Mouse (Mus musculus) cerebellum, adult 2 months (tissue): Measurements from ENCODE around the gene Coro2a. TPM values are rescaled to one million over a fixed set of nuclear protein-coding genes. Genes with fewer than 3 reads are reported as not detected.
A peak's percentile ranks its signal among the peaks of the same experiment; 100 is the strongest.
"Not testable (repeated sequence)": the region's sequence is repeated elsewhere in the genome, so short reads cannot be mapped to it uniquely, and the experiment has no call there.

ENCODE experiments used
- DNase-seq, 2 experiments: peaks; one replicate each; pipeline ENCODE4 v3.0.0; 2021
- H3K27ac ChIP-seq: fragments of 200-500 bp; 2 replicates; pipeline ENCODE4 v1.5.1; 2012; ENCODE audit warnings: low read length, control low read depth, inconsistent platforms; ENCODE audit not compliant: insufficient read depth
- H3K27me3 ChIP-seq: fragments of 200-500 bp; 2 replicates; pipeline ENCODE4 v1.6.1; 2012; ENCODE audit warnings: inconsistent platforms, mild to moderate bottlenecking, low read length, moderate library complexity; ENCODE audit not compliant: control insufficient read depth, insufficient read depth
- H3K4me1 ChIP-seq: fragments of 200-500 bp; 2 replicates; pipeline ENCODE4 v1.6.1; 2011; ENCODE audit warnings: low read length; ENCODE audit not compliant: control insufficient read depth, insufficient read depth
- H3K4me3 ChIP-seq: fragments of 200-500 bp; replicated peaks from 2 replicates; pipeline ENCODE3; 2011; ENCODE audit warnings: mild to moderate bottlenecking, low read depth, low read length, control low read depth; ENCODE audit not compliant: insufficient read depth
- CTCF ChIP-seq: fragments of 200-500 bp; IDR thresholded peaks from 2 replicates; pipeline ENCODE4 v1.5.1; 2011; ENCODE audit warnings: low read depth, mild to moderate bottlenecking, control low read depth, low read length, moderate library complexity, borderline replicate concordance; ENCODE audit not compliant: insufficient read depth
- POLR2A ChIP-seq: fragments of 200-500 bp; IDR thresholded peaks from 2 replicates; pipeline ENCODE4 v1.6.1; 2011; ENCODE audit warnings: low read length, control low read depth, borderline replicate concordance; ENCODE audit not compliant: insufficient read depth
- WGBS: fragments of 180-500 bp; shearing (Covaris S2); methylation state at CpG from one replicate; pipeline ENCODE4 v1.1.7; 2018; 5-methylcytosine and 5-hydroxymethylcytosine counted together
- polyA plus RNA-seq: library from polyadenylated mRNA; depleted of rRNA; stranded (reverse); fragments of >200 nt; gene quantifications from 2 replicates; pipeline ENCODE4 v1.2.3, GENCODE M21; 2012

Coro2a gene
- polyA plus RNA-seq, 1 experiment, result 26.6 TPM

DNA sequence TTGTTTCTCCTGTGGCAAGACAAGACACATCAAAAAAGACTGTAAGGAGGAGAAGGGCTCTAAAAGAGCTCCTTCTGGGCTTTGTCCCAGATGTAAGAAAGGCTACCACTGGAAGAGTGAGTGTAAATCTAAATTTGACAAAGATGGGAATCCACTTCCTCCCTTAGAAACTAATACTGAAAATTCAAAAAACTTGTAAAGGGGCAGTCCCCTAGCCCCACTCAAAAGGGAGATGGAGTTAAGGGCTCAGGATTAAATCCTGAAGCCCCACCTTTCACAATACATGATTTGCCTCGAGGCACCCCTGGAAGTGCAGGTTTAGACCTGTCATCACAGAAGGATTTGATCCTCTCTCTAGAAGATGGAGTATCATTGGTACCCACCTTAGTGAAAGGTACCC, 23.8 kb downstream of the Coro2a start:
- Histone ChIP-seq H3K27me3 (no peaks in the 10 kb centered on the region), H3K4me3 (no peak overlapping the region), H3K4me1 (peaks cover 15% of the 10 kb centered on the region), H3K27ac (no peak overlapping the region)
- no peak for TF ChIP-seq POLR2A
- TF ChIP-seq CTCF, result no peak
- WGBS, result 56% methylated on average over 1 of the region's 1 CpGs
- no peak for DNase-seq

DNA sequence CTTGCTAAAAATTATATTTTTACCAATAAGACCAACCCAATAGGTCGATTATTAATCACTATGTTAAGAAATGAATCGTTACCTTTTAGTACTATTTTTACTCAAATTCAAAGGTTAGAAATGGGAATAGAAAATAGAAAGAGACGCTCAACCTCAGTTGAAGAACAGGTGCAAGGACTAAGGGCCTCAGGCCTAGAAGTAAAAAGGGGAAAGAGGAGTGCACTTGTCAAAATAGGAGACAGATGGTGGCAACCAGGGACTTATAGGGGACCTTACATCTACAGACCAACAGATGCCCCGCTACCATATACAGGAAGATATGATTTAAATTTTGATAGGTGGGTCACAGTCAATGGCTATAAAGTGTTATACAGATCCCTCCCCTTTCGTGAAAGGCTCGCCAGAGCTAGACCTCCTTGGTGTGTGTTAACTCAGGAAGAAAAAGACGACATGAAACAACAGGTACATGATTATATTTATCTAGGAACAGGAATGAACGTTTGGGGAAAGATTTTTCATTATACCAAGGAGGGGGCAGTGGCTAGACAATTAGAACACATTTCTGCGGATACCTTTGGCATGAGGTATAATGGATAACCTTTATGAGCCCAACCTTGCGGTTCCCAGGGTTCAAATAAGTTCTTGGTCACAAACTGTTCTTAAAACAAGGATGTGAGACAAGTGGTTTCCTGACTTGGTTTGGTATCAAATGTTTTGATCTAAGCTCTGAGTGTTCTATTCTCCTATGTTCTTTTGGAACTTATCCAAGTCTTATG, 26.3 kb downstream of the Coro2a start:
- H3K27me3 ChIP-seq, DNase-seq, H3K4me3 ChIP-seq, H3K27ac ChIP-seq: not testable (repeated sequence)
- 87% methylated on average over 6 of the region's 10 CpGs for WGBS
- H3K4me1 ChIP-seq, result peaks cover 15% of the 10 kb centered on the region

DNA sequence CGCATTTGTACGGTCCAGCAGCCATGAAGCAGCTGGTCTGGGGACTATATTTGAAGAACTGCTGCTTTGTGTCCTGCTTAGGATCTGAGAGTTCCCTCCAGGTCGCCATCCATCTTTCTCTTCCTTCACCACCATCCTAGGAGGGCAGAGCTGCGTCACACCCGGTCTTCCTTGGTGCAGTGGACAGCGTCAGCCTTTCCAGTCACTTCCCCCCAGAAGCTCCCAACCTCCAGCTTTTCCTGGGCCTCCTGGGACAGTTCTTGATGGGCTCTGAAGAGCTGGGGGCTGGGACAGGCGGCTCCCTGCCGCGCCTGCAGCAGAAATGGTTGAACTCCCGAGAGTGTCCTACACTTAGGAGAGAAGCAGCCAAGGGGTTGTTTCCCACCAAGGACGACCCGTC, 27.2 kb downstream of the Coro2a start:
- Histone ChIP-seq H3K27ac (no peak overlapping the region), H3K27me3 (no peaks in the 10 kb centered on the region), H3K4me3 (no peak overlapping the region), H3K4me1 (peaks cover 19% of the 10 kb centered on the region)
- WGBS, result 67% methylated on average over 12 of the region's 12 CpGs
- no peak for DNase-seq
- TF ChIP-seq CTCF (no peak), POLR2A (no peak)

DNA sequence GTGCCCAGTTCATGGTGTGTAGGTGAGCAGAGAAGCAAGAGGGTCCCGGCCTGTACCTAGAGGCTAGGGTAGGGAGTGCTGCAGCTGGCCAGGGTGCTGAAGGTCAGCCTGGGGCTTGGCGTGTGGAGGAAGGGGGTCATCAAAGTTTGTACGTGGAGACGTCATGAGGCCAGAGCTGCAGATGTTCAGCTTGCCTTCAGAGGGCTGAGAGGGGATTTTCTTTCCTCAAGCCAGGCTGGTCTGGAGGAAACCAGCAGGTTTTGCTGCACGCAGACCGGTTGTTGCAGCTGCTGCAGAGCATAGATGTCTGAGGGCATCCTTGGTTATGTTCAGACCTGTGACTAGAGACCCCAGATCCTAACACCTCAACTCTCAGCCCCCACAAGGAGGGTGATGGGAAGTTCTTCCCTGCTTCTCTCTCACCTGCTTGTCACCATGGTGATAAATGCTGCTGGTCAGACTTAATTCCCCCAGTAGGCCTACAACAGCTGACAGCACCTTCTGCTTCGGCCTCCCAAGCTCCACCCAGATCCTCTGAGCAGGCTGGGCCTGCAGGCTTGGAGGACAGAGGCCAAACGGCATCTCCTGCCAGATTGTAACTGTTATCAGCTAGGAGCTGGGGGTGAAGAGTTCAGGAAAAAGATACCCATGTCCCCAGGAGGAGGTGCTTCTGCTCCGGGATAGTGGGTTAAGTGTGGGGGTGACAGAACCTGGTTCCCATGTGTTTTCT, 27.8 kb downstream of the Coro2a start:
- WGBS, result 41% methylated on average over 9 of the region's 9 CpGs
- DNase-seq, result peak; percentile 43 to 66
- TF ChIP-seq CTCF (no peak), POLR2A (no peak)

DNA sequence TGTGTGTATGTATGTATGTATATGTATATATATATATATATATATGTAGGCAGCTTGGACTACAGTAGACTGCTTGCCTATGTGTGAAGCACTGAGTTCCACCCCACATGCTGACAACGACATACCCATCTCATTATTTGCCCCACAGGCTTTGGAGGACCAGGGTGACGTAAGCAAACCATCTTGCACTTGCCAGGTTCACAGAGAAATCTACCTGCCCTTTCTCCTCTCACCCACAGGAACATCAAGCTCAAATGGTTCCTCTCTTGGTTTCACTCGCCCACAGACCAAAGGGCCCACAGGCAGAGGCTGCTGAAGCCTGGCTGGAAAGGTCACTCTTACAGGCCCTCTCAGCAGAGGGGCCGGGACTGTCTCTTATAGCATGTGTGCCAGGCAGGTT, 29.4 kb downstream of the Coro2a start:
- H3K27me3 ChIP-seq, result no peaks in the 10 kb centered on the region
- H3K27ac ChIP-seq, result no peak overlapping the region
- peaks cover 33% of the 10 kb centered on the region for H3K4me1 ChIP-seq
- H3K4me3 ChIP-seq, result no peak overlapping the region
- TF ChIP-seq POLR2A (no peak), CTCF (no peak)
- DNase-seq, result peak in 1 of 2 experiments; percentile 5
- WGBS, result 88% methylated on average over 4 of the region's 4 CpGs

More for the DNA sequence above, 27.8 kb downstream of the Coro2a start:
- Histone ChIP-seq H3K27ac (no peak overlapping the region), H3K27me3 (no peaks in the 10 kb centered on the region), H3K4me1 (peaks cover 26% of the 10 kb centered on the region), H3K4me3 (no peak overlapping the region)

DNA sequence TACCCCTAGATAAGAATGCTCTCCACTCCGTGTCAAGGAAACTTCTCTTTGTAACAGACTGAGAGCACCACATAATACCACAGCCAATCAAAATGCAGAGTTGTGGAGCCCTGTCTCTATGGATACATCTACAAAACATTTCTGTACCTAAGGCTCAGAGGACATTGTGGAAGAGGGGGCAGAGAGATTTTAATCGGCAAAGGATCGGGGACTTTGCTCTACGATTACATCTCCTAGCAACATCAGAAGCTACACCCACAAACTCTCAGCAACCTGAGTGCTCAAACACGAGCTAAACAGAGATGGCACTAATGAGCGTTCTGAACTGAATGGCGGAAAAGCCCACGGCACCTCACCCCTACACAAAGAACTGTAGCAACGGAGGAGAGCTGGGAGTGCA, 30.3 kb downstream of the Coro2a start:
- Histone ChIP-seq H3K4me1 (peaks cover 36% of the 10 kb centered on the region), H3K27ac (no peak overlapping the region), H3K27me3 (no peaks in the 10 kb centered on the region), H3K4me3 (no peak overlapping the region)
- no peak for DNase-seq
- no peak for TF ChIP-seq CTCF
- no peak for TF ChIP-seq POLR2A
- 93% methylated on average over 9 of the region's 9 CpGs for WGBS

DNA sequence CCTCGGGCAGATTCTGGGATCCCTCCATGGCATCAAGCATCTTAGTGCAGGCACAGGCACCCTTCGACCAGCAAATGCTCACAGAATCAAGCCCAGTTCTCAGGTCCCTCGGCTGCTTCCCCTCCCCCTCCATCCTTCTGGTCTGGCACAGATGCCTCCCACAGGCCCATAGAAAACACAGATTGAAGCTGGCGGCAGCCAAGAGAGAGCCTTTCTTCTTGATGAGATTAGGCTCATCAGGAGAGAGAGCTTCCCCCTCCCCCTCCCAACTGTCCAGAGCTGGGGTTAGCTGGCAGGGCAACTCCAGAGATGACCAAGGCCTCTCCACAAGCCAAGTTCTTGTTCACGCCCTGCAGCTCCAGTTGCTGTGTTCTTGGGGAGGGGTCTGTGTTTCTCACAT, 32.3 kb downstream of the Coro2a start:
- TF ChIP-seq POLR2A (no peak), CTCF (no peak)
- H3K27me3 ChIP-seq, result no peaks in the 10 kb centered on the region
- no peak overlapping the region for H3K4me3 ChIP-seq
- H3K27ac ChIP-seq, result no peak overlapping the region
- WGBS, result 8% methylated on average over 5 of the region's 5 CpGs
- peaks cover 34% of the 10 kb centered on the region for H3K4me1 ChIP-seq
- peak; percentile 58 to 79 for DNase-seq

DNA sequence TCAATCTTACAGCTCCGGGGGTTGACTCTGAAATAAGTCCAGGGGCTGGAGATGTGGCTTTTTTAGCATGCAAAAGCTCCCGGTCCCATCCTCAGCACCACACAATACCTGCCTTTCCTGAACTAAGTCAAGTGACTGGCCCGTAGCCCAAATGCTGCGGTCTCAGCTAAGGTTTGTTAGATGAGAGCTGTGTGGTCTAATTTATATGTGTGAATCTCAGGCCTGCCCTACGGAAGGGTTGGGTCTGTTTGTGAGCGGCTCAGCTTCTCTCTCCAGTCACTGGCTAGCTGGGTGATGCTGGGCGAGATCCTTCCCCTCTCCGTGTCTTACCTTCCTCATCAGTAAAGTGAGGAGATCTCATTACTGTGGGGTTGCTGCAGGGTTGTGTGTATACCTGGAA, 33.8 kb downstream of the Coro2a start:
- TF ChIP-seq POLR2A (no peak), CTCF (no peak)
- no peak for DNase-seq
- Histone ChIP-seq H3K4me1 (peaks cover 31% of the 10 kb centered on the region), H3K4me3 (no peak overlapping the region), H3K27me3 (no peaks in the 10 kb centered on the region), H3K27ac (no peak overlapping the region)
- 95% methylated on average over 8 of the region's 8 CpGs for WGBS
